In genomic region chr19:24259390-24260351, GRCm38 (mm10) we compare ENCODE assay signal across 11 mouse cellular contexts. TPM values are rescaled to one million over a fixed set of nuclear protein-coding genes. Genes with fewer than 3 reads are reported as not detected.
DNase-seq lines count a peak whose midpoint lies in the region; ATAC-seq and TF ChIP-seq lines count a peak whose summit lies in the region.
"Had no signal": no experiment of that assay in that cellular context is flagged by ENCODE, and none has a peak within 500 bp of the region (broad histone marks: within the 10 kb centered on the region; RNA-seq: fewer than 3 reads in every experiment).

No protein-coding gene starts in this region.

- peaks cover 8% of the 10 kb centered on the region for H3K4me1 ChIP-seq in heart, postnatal 0 days (ENCODE audit: control insufficient read depth, insufficient read depth)
- peaks cover 9% of the 10 kb centered on the region; the same call in 1 of the 2 replicates for H3K4me1 ChIP-seq in heart, embryonic 10.5 days
- H3K4me1 ChIP-seq in forebrain, postnatal 0 days (ENCODE audit: insufficient read depth): no peaks in the 10 kb centered on the region
- H3K4me1 ChIP-seq in liver, embryonic 12.5 days: no peaks in the 10 kb centered on the region; the same call in 1 of the 2 replicates

- no peak for TF ChIP-seq CTCF in heart, postnatal 0 days (IDR thresholded peaks at IDR 0.05; ENCODE audit: low read depth)
- TF ChIP-seq CTCF in forebrain, postnatal 0 days (IDR thresholded peaks at IDR 0.05; ENCODE audit: low read depth): no peak

- ATAC-seq in heart, postnatal 0 days (ENCODE audit: insufficient read depth, low read depth): peak; percentile 34; the same call in 1 of the 2 replicates
- peak; percentile 61 for ATAC-seq in forebrain, postnatal 0 days
- no peak for ATAC-seq in liver, embryonic 12.5 days
- ATAC-seq: inflammation-experienced regulatory T-cells, adult 6 months had no signal

- no peak for TF ChIP-seq EP300 in heart, postnatal 0 days (IDR thresholded peaks at IDR 0.05; ENCODE audit: low read depth)

- no peak overlapping the region for H3K4me2 ChIP-seq in heart, postnatal 0 days (ENCODE audit: low read depth, low read length)
- no peak overlapping the region for H3K4me2 ChIP-seq in forebrain, postnatal 0 days (ENCODE audit: low read depth)
- H3K4me2 ChIP-seq in liver, embryonic 12.5 days: no peak overlapping the region

- no peak overlapping the region for H3K4me3 ChIP-seq in heart, postnatal 0 days (ENCODE audit: low read depth, low read length)
- H3K4me3 ChIP-seq in heart, embryonic 10.5 days: no peak overlapping the region
- H3K4me3 ChIP-seq in forebrain, postnatal 0 days (ENCODE audit: low read depth, low read length): no peak overlapping the region
- H3K4me3 ChIP-seq in liver, embryonic 12.5 days: no peak overlapping the region

- WGBS in heart, postnatal 0 days: 45% methylated on average over 12 of the region's 12 CpGs
- 72% methylated on average over 12 of the region's 12 CpGs for WGBS in heart, embryonic 10.5 days
- WGBS in forebrain, postnatal 0 days: 63% methylated on average over 12 of the region's 12 CpGs
- WGBS in liver, embryonic 12.5 days (ENCODE audit: insufficient replicate concordance): 77% methylated on average over 12 of the region's 12 CpGs

- no peaks in the 10 kb centered on the region for H3K9me3 ChIP-seq in heart, postnatal 0 days (replicated peaks; ENCODE audit: control insufficient read depth, low read length)
- H3K9me3 ChIP-seq in heart, embryonic 10.5 days: no peaks in the 10 kb centered on the region
- H3K9me3 ChIP-seq in forebrain, postnatal 0 days (ENCODE audit: low read length): no peaks in the 10 kb centered on the region
- no peaks in the 10 kb centered on the region for H3K9me3 ChIP-seq in liver, embryonic 12.5 days (replicated peaks)

- H3K27ac ChIP-seq in heart, postnatal 0 days (ENCODE audit: low read depth): peak overlapping the region; percentile 30; the same call in 1 of the 2 replicates
- no peak overlapping the region for H3K27ac ChIP-seq in heart, embryonic 10.5 days
- 0 out of 2 replicates have a peak overlapping the region, but pooled peaks have one; percentile 4 for H3K27ac ChIP-seq in forebrain, postnatal 0 days (ENCODE audit: low read depth, low read length)
- no peak overlapping the region for H3K27ac ChIP-seq in liver, embryonic 12.5 days

- H3K9ac ChIP-seq in heart, postnatal 0 days (replicated peaks; ENCODE audit: low read depth, low read length): no peak overlapping the region
- H3K9ac ChIP-seq in forebrain, postnatal 0 days: no peak overlapping the region
- no peak overlapping the region for H3K9ac ChIP-seq in liver, embryonic 12.5 days

- H3K36me3 ChIP-seq in heart, postnatal 0 days (replicated peaks; ENCODE audit: control insufficient read depth, insufficient read depth, low read length): peaks cover 30% of the 10 kb centered on the region
- peaks cover 38% of the 10 kb centered on the region for H3K36me3 ChIP-seq in heart, embryonic 10.5 days
- H3K36me3 ChIP-seq in forebrain, postnatal 0 days (ENCODE audit: insufficient read depth): peaks cover 5% of the 10 kb centered on the region
- peaks cover 55% of the 10 kb centered on the region for H3K36me3 ChIP-seq in liver, embryonic 12.5 days

- H3K27me3 ChIP-seq in heart, postnatal 0 days (ENCODE audit: control insufficient read depth, insufficient read depth, low read length): no peaks in the 10 kb centered on the region
- no peaks in the 10 kb centered on the region for H3K27me3 ChIP-seq in heart, embryonic 10.5 days (ENCODE audit: insufficient read depth, poor library complexity, severe bottlenecking)
- H3K27me3 ChIP-seq in forebrain, postnatal 0 days (ENCODE audit: insufficient read depth, low read length): no peaks in the 10 kb centered on the region
- H3K27me3 ChIP-seq in liver, embryonic 12.5 days (replicated peaks): no peaks in the 10 kb centered on the region

- no peak for DNase-seq in heart, postnatal 0 days (ENCODE audit: low spot score)
- no peak for DNase-seq in heart, embryonic 10.5 days (ENCODE audit: low spot score)
- peak; percentile 26 for DNase-seq in Muller cell, postnatal 12 days (ENCODE audit: inconsistent ontology term)
- no peak for DNase-seq in forebrain, postnatal 0 days
- DNase-seq in lung, postnatal 10 days: peak; percentile 70
- DNase-seq in natural killer cell, adult 2 months (ENCODE audit: low spot score in 2 of 2): no peak
- DNase-seq: cerebellum, adult 9-11 months; left cerebral cortex, postnatal 4 days; thymus, adult 2 months had no signal

RNA-seq across cellular contexts. Expression of gene Fxn, which starts 20.7 kb away (rescaled TPM):
- total RNA-seq in heart, postnatal 0 days (2014; rRNA removed; ENCODE audit: low replicate concordance): 36.6 and 57.2 TPM in 2 replicates
- polyA plus RNA-seq in heart, postnatal 0 days (2015; fragmentation: Nextera tagmentation; extraction: Ambion mirVana): 77.0 and 79.7 TPM in 2 replicates
- 71.9 and 73.4 TPM in 2 replicates for polyA plus RNA-seq in heart, embryonic 10.5 days (2016; fragmentation: Nextera tagmentation; extraction: Ambion mirVana)
- 15.0 and 26.0 TPM in 2 replicates for total RNA-seq in forebrain, postnatal 0 days (2014; rRNA removed)
- 33.3 and 33.4 TPM in 2 replicates for polyA plus RNA-seq in forebrain, postnatal 0 days (2015; fragmentation: Nextera tagmentation; extraction: Ambion mirVana)
- polyA plus RNA-seq in liver, embryonic 12.5 days (2016; fragmentation: Nextera tagmentation; extraction: Ambion mirVana): 67.9 and 73.6 TPM in 2 replicates

RNA-seq across cellular contexts. Expression of gene Tjp2, which starts 34.8 kb away (rescaled TPM):
- 15.7 and 25.2 TPM in 2 replicates for total RNA-seq in heart, postnatal 0 days (2014; rRNA removed; ENCODE audit: low replicate concordance)
- polyA plus RNA-seq in heart, postnatal 0 days (2015; fragmentation: Nextera tagmentation; extraction: Ambion mirVana): 12.5 and 13.0 TPM in 2 replicates
- 31.2 and 33.9 TPM in 2 replicates for polyA plus RNA-seq in heart, embryonic 10.5 days (2016; fragmentation: Nextera tagmentation; extraction: Ambion mirVana)
- total RNA-seq in forebrain, postnatal 0 days (2014; rRNA removed): 13.7 and 15.5 TPM in 2 replicates
- 6.8 and 8.8 TPM in 2 replicates for polyA plus RNA-seq in forebrain, postnatal 0 days (2015; fragmentation: Nextera tagmentation; extraction: Ambion mirVana)
- 8.7 and 9.1 TPM in 2 replicates for polyA plus RNA-seq in liver, embryonic 12.5 days (2016; fragmentation: Nextera tagmentation; extraction: Ambion mirVana)

Comparison
In these comparisons a context has a peak if more than half of its experiments do, and no peak if none do; other contexts are left out.
1. H3K27ac ChIP-seq: peak in heart, postnatal 0 days (single experiment) and forebrain, postnatal 0 days (single experiment); none in heart, embryonic 10.5 days (single experiment) and liver, embryonic 12.5 days (single experiment).
2. DNase-seq: peak in Muller cell, postnatal 12 days (single experiment) and lung, postnatal 10 days (single experiment); none in heart, postnatal 0 days (single experiment), heart, embryonic 10.5 days (single experiment), forebrain, postnatal 0 days (single experiment) and natural killer cell, adult 2 months (0 of 2).